Mouse (Mus musculus) lung, embryonic 14.5 days (tissue): ENCODE data around the gene Chad. TPM values are rescaled to one million over a fixed set of nuclear protein-coding genes. Genes with fewer than 3 reads are reported as not detected.

Experiments
- ATAC-seq: fragments of 200-750 bp; cut with Nextera tagmentation; 2 replicates; pipeline ENCODE4 v1.8.0; 2017; ENCODE audit warnings: mild to moderate bottlenecking, moderate TSS enrichment, moderate library complexity; ENCODE audit not compliant: insufficient read depth
- DNase-seq: peaks from one replicate; pipeline ENCODE4 v3.0.0-alpha.2; 2015
- H3K27ac ChIP-seq: fragments of 300-500 bp; sonication (generic); 2 replicates; pipeline ENCODE4 v1.5.1; 2014; ENCODE audit warnings: low read depth, mild to moderate bottlenecking, moderate library complexity
- H3K27me3 ChIP-seq: fragments of 300-500 bp; sonication (generic); 2 replicates; pipeline ENCODE4 v1.6.1; 2014; ENCODE audit warnings: low read length, control low read depth; ENCODE audit not compliant: insufficient read depth
- H3K36me3 ChIP-seq: fragments of 300-500 bp; sonication (generic); 2 replicates; pipeline ENCODE4 v1.6.1; 2014; ENCODE audit warnings: control low read depth; ENCODE audit not compliant: insufficient read depth
- H3K4me1 ChIP-seq: fragments of 300-500 bp; sonication (generic); 2 replicates; pipeline ENCODE4 v1.6.1; 2014; ENCODE audit warnings: antibody characterized with exemption, control low read depth; ENCODE audit not compliant: insufficient read depth
- H3K4me2 ChIP-seq: fragments of 300-500 bp; sonication (generic); 2 replicates; pipeline ENCODE4 v1.6.1; 2014; ENCODE audit warnings: mild to moderate bottlenecking
- H3K4me3 ChIP-seq: fragments of 300-500 bp; sonication (generic); 2 replicates; pipeline ENCODE4 v1.5.1; 2014; ENCODE audit warnings: low read depth, low read length
- H3K9ac ChIP-seq: fragments of 300-500 bp; sonication (generic); 2 replicates; pipeline ENCODE4 v1.6.1; 2014
- H3K9me3 ChIP-seq: fragments of 300-500 bp; sonication (generic); 2 replicates; pipeline ENCODE4 v1.6.1; 2016; ENCODE audit warnings: low read depth, low read length, control low read depth
- CTCF ChIP-seq: IDR thresholded peaks from 2 replicates; pipeline ENCODE4 v1.5.1; 2016; ENCODE audit warnings: antibody characterized with exemption, low read depth
- WGBS: fragments of 180-500 bp; shearing (Covaris S2); extraction: QIAGEN DNeasy Blood & Tissue Kit; methylation state at CpG from one replicate; pipeline ENCODE4 v1.1.7; 2014; 5-methylcytosine and 5-hydroxymethylcytosine counted together
- polyA plus RNA-seq: library from polyadenylated mRNA; unstranded; fragments of >200 nt; fragmentation: Nextera tagmentation; extraction: Ambion mirVana; gene quantifications from 2 replicates; pipeline ENCODE4 v1.2.1, GENCODE M21; 2014

Chad gene
- polyA plus RNA-seq, 1 experiment from 2014 or later, result 1.6 TPM

- peak; percentile 45; the same call in 1 of the 2 replicates for ATAC-seq
- Histone ChIP-seq H3K9ac (peak overlapping the region; percentile 72), H3K4me3 (peak overlapping the region; percentile 60), H3K27ac (no peak overlapping the region), H3K36me3 (no peaks in the 10 kb centered on the region), H3K27me3 (no peaks in the 10 kb centered on the region), H3K9me3 (no peaks in the 10 kb centered on the region), H3K4me1 (no peaks in the 10 kb centered on the region), H3K4me2 (peak overlapping the region; percentile 97)
- 10% methylated on average over 24 of the region's 24 CpGs for WGBS
- no peak for TF ChIP-seq CTCF
- peak; percentile 48 for DNase-seq
These were observed 16.6 kb upstream of the Chad start for GRCm38 (mm10) chr11:94548041-94548784.

- no peaks in the 10 kb centered on the region for H3K4me1 ChIP-seq
- WGBS, result 3% methylated on average over 49 of the region's 49 CpGs
- H3K9ac ChIP-seq, result peak within 1 kb of the TSS; percentile 72
- H3K4me3 ChIP-seq, result peak within 1 kb of the TSS; percentile 60
- H3K4me2 ChIP-seq, result peak within 1 kb of the TSS; percentile 97
- no peaks in the 10 kb centered on the region for H3K36me3 ChIP-seq
- DNase-seq (peak; percentile 98), ATAC-seq (peak; percentile 93)
- H3K27me3 ChIP-seq, result no peaks in the 10 kb centered on the region
- peak; percentile 97 for TF ChIP-seq CTCF
- peak within 1 kb of the TSS; percentile 80 for H3K27ac ChIP-seq
- no peaks in the 10 kb centered on the region for H3K9me3 ChIP-seq
These were observed 15.8 kb upstream of the Chad start, which contains the start of gene Rsad1 for GRCm38 (mm10) chr11:94548888-94549690. Rsad1 (minus strand) TSS chr11:94549255.

GRCm38 (mm10) chr11:94549691-94550441 lies 15.0 kb upstream of the Chad start:
- DNase-seq, result no peak
- no peaks in the 10 kb centered on the region for H3K27me3 ChIP-seq
- no peak overlapping the region for H3K9ac ChIP-seq
- H3K4me1 ChIP-seq, result no peaks in the 10 kb centered on the region
- TF ChIP-seq CTCF, result no peak
- H3K36me3 ChIP-seq, result no peaks in the 10 kb centered on the region
- H3K9me3 ChIP-seq, result no peaks in the 10 kb centered on the region
- peak; percentile 22; the same call in 1 of the 2 replicates for ATAC-seq
- H3K4me2 ChIP-seq, result peak overlapping the region; percentile 97
- WGBS, result 61% methylated on average over 10 of the region's 10 CpGs
- no peak overlapping the region for H3K4me3 ChIP-seq
- H3K27ac ChIP-seq, result peak overlapping the region; percentile 80; the same call in 1 of the 2 replicates

GRCm38 (mm10) chr11:94550442-94550744 lies 14.5 kb upstream of the Chad start:
- TF ChIP-seq CTCF, result no peak
- WGBS, result 74% methylated on average over 5 of the region's 5 CpGs
- Histone ChIP-seq H3K27me3 (no peaks in the 10 kb centered on the region), H3K4me3 (no peak overlapping the region), H3K4me2 (no peak overlapping the region), H3K36me3 (no peaks in the 10 kb centered on the region), H3K9me3 (no peaks in the 10 kb centered on the region), H3K9ac (no peak overlapping the region), H3K27ac (no peak overlapping the region), H3K4me1 (no peaks in the 10 kb centered on the region)
- ATAC-seq (no peak), DNase-seq (no peak)

- WGBS, result 47% methylated on average over 3 of the region's 3 CpGs
- ATAC-seq, result no peak
- no peak for TF ChIP-seq CTCF
These were observed 6.6 kb upstream of the Chad start for GRCm38 (mm10) chr11:94558226-94558625.

GRCm38 (mm10) chr11:94563383-94563782 lies 1.5 kb upstream of the Chad start:
- peaks cover 11% of the 10 kb centered on the region for H3K4me1 ChIP-seq
- no peak overlapping the region for H3K4me2 ChIP-seq
- DNase-seq, result no peak
- no peak overlapping the region for H3K27ac ChIP-seq
- H3K9me3 ChIP-seq, result no peaks in the 10 kb centered on the region
- H3K9ac ChIP-seq, result no peak overlapping the region
- no peak for ATAC-seq
- no peak overlapping the region for H3K4me3 ChIP-seq
- 0 out of 2 replicates have a peak, but pooled peaks cover 10% of the 10 kb centered on the region for H3K36me3 ChIP-seq
- 86% methylated on average over 5 of the region's 5 CpGs for WGBS
- H3K27me3 ChIP-seq, result peaks cover 10% of the 10 kb centered on the region; the same call in 1 of the 2 replicates
- TF ChIP-seq CTCF, result no peak

More at GRCm38 (mm10) chr11:94558226-94558625, 6.6 kb upstream of the Chad start:
- H3K9me3 ChIP-seq, result no peaks in the 10 kb centered on the region
- H3K27ac ChIP-seq, result no peak overlapping the region
- no peaks in the 10 kb centered on the region for H3K27me3 ChIP-seq
- H3K36me3 ChIP-seq, result 0 out of 2 replicates have a peak, but pooled peaks cover 10% of the 10 kb centered on the region
- no peak for DNase-seq
- no peaks in the 10 kb centered on the region for H3K4me1 ChIP-seq
- no peak overlapping the region for H3K9ac ChIP-seq
- H3K4me2 ChIP-seq, result no peak overlapping the region
- H3K4me3 ChIP-seq, result no peak overlapping the region
